24 mouse cellular contexts compared by ENCODE assay signal in genomic region chr4:133305825-133306224, GRCm38 (mm10). TPM values are rescaled to one million over a fixed set of nuclear protein-coding genes. Genes with fewer than 3 reads are reported as not detected.
"Had no signal": no experiment of that assay in that cellular context is flagged by ENCODE, and none has a peak within 500 bp of the region (broad histone marks: within the 10 kb centered on the region; RNA-seq: fewer than 3 reads in every experiment).

No protein-coding gene starts in this region.

- H3K4me2 ChIP-seq: heart, embryonic 11.5 days; hindbrain, embryonic 13.5 days; hindbrain, embryonic 15.5 days; kidney, embryonic 15.5 days; limb, embryonic 13.5 days; limb, embryonic 15.5 days; liver, embryonic 13.5 days had no signal

- H3K4me3 ChIP-seq: heart, adult 2 months; hindbrain, embryonic 13.5 days; hindbrain, embryonic 15.5 days; kidney, embryonic 15.5 days; limb, embryonic 13.5 days; limb, embryonic 15.5 days; liver, embryonic 13.5 days had no signal

- H3K9ac ChIP-seq: forebrain, postnatal 0 days; hindbrain, embryonic 13.5 days; hindbrain, embryonic 15.5 days; kidney, embryonic 15.5 days; limb, embryonic 13.5 days; limb, embryonic 15.5 days; liver, embryonic 13.5 days had no signal

- H3K27me3 ChIP-seq: hindbrain, embryonic 13.5 days; hindbrain, embryonic 15.5 days; kidney, embryonic 15.5 days; limb, embryonic 13.5 days; limb, embryonic 15.5 days; liver, embryonic 13.5 days had no signal

- DNase-seq: forebrain, postnatal 0 days; gastrocnemius, postnatal 14 days; gastrocnemius, postnatal 36 days; heart, adult 2 months; heart, postnatal 10 days; heart, postnatal 36 days; kidney, adult 11 months; kidney, adult 2 months; kidney, adult 9 months; kidney, postnatal 14 days; kidney, postnatal 36 days; layer of hippocampus, adult 9-11 months; layer of hippocampus, postnatal 36 days; left cerebral cortex, postnatal 4 days; liver, embryonic 13.5 days had no signal

- H3K9me3 ChIP-seq: hindbrain, embryonic 13.5 days; hindbrain, embryonic 15.5 days; kidney, embryonic 15.5 days; limb, embryonic 13.5 days; limb, embryonic 15.5 days; liver, embryonic 13.5 days had no signal

- ATAC-seq: forebrain, postnatal 0 days; hindbrain, postnatal 0 days; intestine, embryonic 16.5 days had no signal

- H3K4me1 ChIP-seq: hindbrain, embryonic 15.5 days; kidney, embryonic 15.5 days; limb, embryonic 13.5 days; liver, embryonic 13.5 days had no signal

- H3K27ac ChIP-seq: heart, adult 2 months; hindbrain, embryonic 13.5 days; hindbrain, embryonic 15.5 days; hindbrain, postnatal 0 days; kidney, embryonic 15.5 days; kidney, postnatal 0 days; limb, embryonic 13.5 days; limb, embryonic 15.5 days; liver, embryonic 13.5 days had no signal

RNA-seq across cellular contexts. Expression of gene Sytl1, which starts 42.9 kb away (rescaled TPM):
- total RNA-seq: forebrain, postnatal 0 days had no signal
